8 mouse cellular contexts compared by ENCODE assay signal in the genomic region with DNA sequence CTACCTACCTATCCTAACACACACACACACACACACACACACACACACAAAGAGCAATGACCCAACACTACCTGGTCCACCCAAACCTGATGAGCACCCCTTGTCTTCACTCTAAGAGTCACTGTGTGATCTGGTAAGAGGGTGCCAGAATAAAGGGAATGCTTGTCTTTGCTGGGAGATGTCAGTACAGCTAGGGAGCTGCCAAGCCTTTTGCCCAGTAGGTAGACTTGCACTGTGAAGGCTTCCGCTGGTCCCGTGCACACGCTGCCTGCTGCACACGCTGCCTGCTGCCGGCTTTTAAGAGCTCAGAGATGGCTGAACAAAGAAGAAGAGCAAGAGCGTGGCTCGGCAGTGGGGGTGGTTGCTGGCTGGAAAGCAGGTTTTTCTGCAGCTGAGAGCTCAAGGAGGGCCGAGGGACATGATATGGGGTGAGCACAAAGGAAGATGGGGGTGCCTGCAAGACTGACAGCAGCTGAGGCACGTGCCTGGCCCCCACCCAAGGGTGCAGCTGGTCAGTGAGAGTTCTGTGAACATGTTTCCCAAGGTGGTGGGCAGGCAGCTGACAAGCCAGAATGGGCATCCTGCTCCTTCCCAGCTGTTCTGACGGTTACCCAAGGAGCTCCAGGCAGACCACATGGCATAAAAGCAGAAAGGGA. TPM values are rescaled to one million over a fixed set of nuclear protein-coding genes. Genes with fewer than 3 reads are reported as not detected.
DNase-seq lines count a peak whose midpoint lies in the region; ATAC-seq and TF ChIP-seq lines count a peak whose summit lies in the region.

No protein-coding gene starts in this region.

- H3K9ac ChIP-seq in kidney, embryonic 16.5 days (replicated peaks; ENCODE audit: low read length) = peak overlapping the region; percentile 30
- H3K9ac ChIP-seq in stomach, embryonic 14.5 days (replicated peaks; ENCODE audit: low read depth, low read length) = no peak overlapping the region

- peaks cover 88% of the 10 kb centered on the region for H3K4me1 ChIP-seq in kidney, embryonic 16.5 days (ENCODE audit: insufficient read depth, low read length)
- H3K4me1 ChIP-seq in brown adipose tissue, adult 24 weeks (ENCODE audit: control insufficient read depth, insufficient read depth, insufficient read length, low read length) = peaks cover 65% of the 10 kb centered on the region
- peaks cover 74% of the 10 kb centered on the region for H3K4me1 ChIP-seq in stomach, embryonic 14.5 days (ENCODE audit: control insufficient read depth, insufficient read depth, low read length)

- no peak for DNase-seq in kidney, postnatal 10 days
- peak; percentile 61 to 82 for DNase-seq in frontal cortex, postnatal 10 days (ENCODE audit: low spot score in 2 of 2)
- DNase-seq in layer of hippocampus, adult 2 months (ENCODE audit: low spot score in 2 of 2) = peak; percentile 73 to 74
- peak; percentile 53 to 69 for DNase-seq in lung, postnatal 4 days
- DNase-seq in urinary bladder, adult 2 months (ENCODE audit: low spot score) = no peak

- H3K4me2 ChIP-seq in kidney, embryonic 16.5 days (replicated peaks; ENCODE audit: low read depth, low read length) = peak overlapping the region; percentile 26
- H3K4me2 ChIP-seq in stomach, embryonic 14.5 days (replicated peaks; ENCODE audit: low read depth, low read length) = no peak overlapping the region; the same call in 1 of the 2 replicates

- no peaks in the 10 kb centered on the region for H3K27me3 ChIP-seq in kidney, embryonic 16.5 days (ENCODE audit: insufficient read depth, low read length)
- H3K27me3 ChIP-seq in stomach, embryonic 14.5 days (ENCODE audit: control insufficient read depth, insufficient read depth, low read length) = no peaks in the 10 kb centered on the region

- 31% methylated on average over 10 of the region's 10 CpGs for WGBS in kidney, embryonic 16.5 days
- WGBS in stomach, embryonic 14.5 days = 40% methylated on average over 10 of the region's 10 CpGs

- no peaks in the 10 kb centered on the region for H3K36me3 ChIP-seq in kidney, embryonic 16.5 days (ENCODE audit: insufficient read depth, low read length)
- H3K36me3 ChIP-seq in stomach, embryonic 14.5 days (ENCODE audit: control insufficient read depth, insufficient read depth, low read length) = no peaks in the 10 kb centered on the region

- ATAC-seq in kidney, embryonic 16.5 days (ENCODE audit: low FRiP score, low TSS enrichment) = peak; percentile 0; the same call in 1 of the 2 replicates
- 0 out of 2 replicates have a peak, but pooled peaks have one; percentile 1 for ATAC-seq in stomach, embryonic 14.5 days (ENCODE audit: insufficient number of reproducible peaks, insufficient read depth, low FRiP score, low read depth)

- H3K4me3 ChIP-seq in kidney, embryonic 16.5 days (ENCODE audit: low read length) = no peak overlapping the region
- no peak overlapping the region for H3K4me3 ChIP-seq in brown adipose tissue, adult 24 weeks (ENCODE audit: insufficient read depth, low read depth, low read length)
- peak overlapping the region; percentile 30 for H3K4me3 ChIP-seq in layer of hippocampus, adult 2 months
- no peak overlapping the region for H3K4me3 ChIP-seq in stomach, embryonic 14.5 days (ENCODE audit: low read depth, low read length)

- H3K27ac ChIP-seq in kidney, embryonic 16.5 days (ENCODE audit: low read length) = peak overlapping the region; percentile 88
- peak overlapping the region; percentile 78 for H3K27ac ChIP-seq in brown adipose tissue, adult 24 weeks (replicated peaks; ENCODE audit: low read depth, low read length)
- H3K27ac ChIP-seq in layer of hippocampus, adult 2 months = peak overlapping the region; percentile 93
- peak overlapping the region; percentile 94 for H3K27ac ChIP-seq in stomach, embryonic 14.5 days (ENCODE audit: low read length)

- no peak for TF ChIP-seq CTCF in layer of hippocampus, adult 2 months (conservative IDR thresholded peaks at IDR 0.05)

- no peaks in the 10 kb centered on the region for H3K9me3 ChIP-seq in kidney, embryonic 16.5 days (ENCODE audit: low read length)
- no peaks in the 10 kb centered on the region for H3K9me3 ChIP-seq in stomach, embryonic 14.5 days (ENCODE audit: control insufficient read depth, low read depth, low read length)

RNA-seq across cellular contexts. Expression of a gene that starts 10.9 kb away (rescaled TPM):
- polyA plus RNA-seq in kidney, embryonic 16.5 days (2015; fragmentation: Nextera tagmentation; extraction: Ambion mirVana) = 138 and 144 TPM in 2 replicates
- polyA plus RNA-seq in brown adipose tissue, adult 24 weeks (2012; ENCODE audit: insufficient read depth, insufficient read length, missing spikeins) = 27.1 and 43.2 TPM in 2 replicates
- total RNA-seq in layer of hippocampus, adult 2 months (2021) = 10 to 100 TPM; 27.0 to 30.0 TPM
- 84.5 and 88.2 TPM in 2 replicates for polyA plus RNA-seq in stomach, embryonic 14.5 days (2014; fragmentation: Nextera tagmentation; extraction: Ambion mirVana)
- polyA plus RNA-seq in urinary bladder, adult 2 months (2012; rRNA removed) = 55.9 and 58.9 TPM in 2 replicates

RNA-seq across cellular contexts. Expression of a gene that starts 57.9 kb away (rescaled TPM):
- 109 and 111 TPM in 2 replicates for polyA plus RNA-seq in kidney, embryonic 16.5 days (2015; fragmentation: Nextera tagmentation; extraction: Ambion mirVana)
- polyA plus RNA-seq in brown adipose tissue, adult 24 weeks (2012; ENCODE audit: insufficient read depth, insufficient read length, missing spikeins) = 532 and 638 TPM in 2 replicates
- 100 to 1,000 TPM; 154 to 159 TPM for total RNA-seq in layer of hippocampus, adult 2 months (2021)
- 42.7 and 45.8 TPM in 2 replicates for polyA plus RNA-seq in stomach, embryonic 14.5 days (2014; fragmentation: Nextera tagmentation; extraction: Ambion mirVana)
- polyA plus RNA-seq in urinary bladder, adult 2 months (2012; rRNA removed) = 52.2 and 61.9 TPM in 2 replicates

Comparison
In these comparisons a context has a peak if more than half of its experiments do, and no peak if none do; other contexts are left out.
1. DNase-seq: peak in frontal cortex, postnatal 10 days (2 of 2), layer of hippocampus, adult 2 months (2 of 2) and lung, postnatal 4 days (2 of 2); none in kidney, postnatal 10 days (single experiment) and urinary bladder, adult 2 months (single experiment).
2. Peak in every context shown above with its lines, with median percentiles within 50 percentile points of each other: H3K27ac ChIP-seq.